Mouse (Mus musculus) heart, postnatal 0 days (tissue): ENCODE measurements at regions not wholly inside any gene's neighbourhood (a gene's known extent, or its start where the extent isn't known, plus 50 kb on each side); places are given as distances from the start of the nearest gene placed in this dataset.
A peak's percentile ranks its signal among the peaks of the same experiment; 100 is the strongest.

Experiments used
- ATAC-seq: fragments of 200-750 bp; cut with Nextera tagmentation; 2 replicates; pipeline ENCODE4 v1.8.0; 2017; ENCODE audit warnings: low read depth, moderate number of reproducible peaks, moderate library complexity; ENCODE audit not compliant: insufficient read depth
- DNase-seq: peaks from one replicate; pipeline ENCODE4 v3.0.0-alpha.2; 2016; ENCODE audit warnings: low spot score
- H3K27ac ChIP-seq: fragments of 300-500 bp; sonication (generic); 2 replicates; pipeline ENCODE4 v1.5.1; 2014; ENCODE audit warnings: low read depth, mild to moderate bottlenecking
- H3K27me3 ChIP-seq: fragments of 300-500 bp; sonication (generic); 2 replicates; pipeline ENCODE4 v1.6.1; 2014; ENCODE audit warnings: low read length, mixed read lengths; ENCODE audit not compliant: control insufficient read depth, insufficient read depth
- H3K36me3 ChIP-seq: fragments of 300-500 bp; sonication (generic); replicated peaks from 2 replicates; pipeline ENCODE4 v1.6.1; 2014; ENCODE audit warnings: low read length, mixed read lengths; ENCODE audit not compliant: control insufficient read depth, insufficient read depth
- H3K4me1 ChIP-seq: fragments of 300-500 bp; sonication (generic); 2 replicates; pipeline ENCODE4 v1.6.1; 2014; ENCODE audit warnings: antibody characterized with exemption; ENCODE audit not compliant: control insufficient read depth, insufficient read depth
- H3K4me2 ChIP-seq: fragments of 300-500 bp; sonication (generic); 2 replicates; pipeline ENCODE4 v1.6.1; 2014; ENCODE audit warnings: low read depth, mild to moderate bottlenecking, low read length, moderate library complexity
- H3K4me3 ChIP-seq: fragments of 300-500 bp; sonication (generic); 2 replicates; pipeline ENCODE4 v1.5.1; 2014; ENCODE audit warnings: low read depth, low read length
- H3K9ac ChIP-seq: fragments of 300-500 bp; sonication (generic); replicated peaks from 2 replicates; pipeline ENCODE4 v1.6.1; 2014; ENCODE audit warnings: low read depth, low read length, mixed read lengths
- H3K9me3 ChIP-seq: fragments of 300-500 bp; sonication (generic); replicated peaks from 2 replicates; pipeline ENCODE4 v1.6.1; 2016; ENCODE audit warnings: low read length; ENCODE audit not compliant: control insufficient read depth
- CTCF ChIP-seq: IDR thresholded peaks from 2 replicates; pipeline ENCODE4 v1.5.1; 2016; ENCODE audit warnings: antibody characterized with exemption, control low read depth, low read depth
- EP300 ChIP-seq: IDR thresholded peaks from 2 replicates; pipeline ENCODE4 v1.6.1; 2016; ENCODE audit warnings: antibody characterized with exemption, low read depth
- WGBS: fragments of 180-500 bp; shearing (Covaris S2); extraction: QIAGEN DNeasy Blood & Tissue Kit; methylation state at CpG from one replicate; pipeline ENCODE4 v1.1.7; 2014; 5-methylcytosine and 5-hydroxymethylcytosine counted together

GRCm38 (mm10) chr5:91198620-91199019, 59.2 kb downstream of the Areg start:
- no peak; the same call in 1 of the 2 replicates for ATAC-seq
- Histone ChIP-seq H3K27me3 (no peaks in the 10 kb centered on the region), H3K4me3 (no peak overlapping the region), H3K9me3 (no peaks in the 10 kb centered on the region), H3K4me1 (peaks cover 10% of the 10 kb centered on the region), H3K27ac (no peak overlapping the region), H3K36me3 (no peaks in the 10 kb centered on the region), H3K4me2 (no peak overlapping the region; the same call in 1 of the 2 replicates), H3K9ac (no peak overlapping the region)
- peak; percentile 77 for TF ChIP-seq CTCF
- no peak for TF ChIP-seq EP300
- WGBS: 31% methylated on average over 7 of the region's 7 CpGs
- DNase-seq: peak; percentile 22

GRCm38 (mm10) chr5:91200448-91200847, 61.0 kb downstream of the Areg start:
- H3K4me2 ChIP-seq: no peak overlapping the region

DNA sequence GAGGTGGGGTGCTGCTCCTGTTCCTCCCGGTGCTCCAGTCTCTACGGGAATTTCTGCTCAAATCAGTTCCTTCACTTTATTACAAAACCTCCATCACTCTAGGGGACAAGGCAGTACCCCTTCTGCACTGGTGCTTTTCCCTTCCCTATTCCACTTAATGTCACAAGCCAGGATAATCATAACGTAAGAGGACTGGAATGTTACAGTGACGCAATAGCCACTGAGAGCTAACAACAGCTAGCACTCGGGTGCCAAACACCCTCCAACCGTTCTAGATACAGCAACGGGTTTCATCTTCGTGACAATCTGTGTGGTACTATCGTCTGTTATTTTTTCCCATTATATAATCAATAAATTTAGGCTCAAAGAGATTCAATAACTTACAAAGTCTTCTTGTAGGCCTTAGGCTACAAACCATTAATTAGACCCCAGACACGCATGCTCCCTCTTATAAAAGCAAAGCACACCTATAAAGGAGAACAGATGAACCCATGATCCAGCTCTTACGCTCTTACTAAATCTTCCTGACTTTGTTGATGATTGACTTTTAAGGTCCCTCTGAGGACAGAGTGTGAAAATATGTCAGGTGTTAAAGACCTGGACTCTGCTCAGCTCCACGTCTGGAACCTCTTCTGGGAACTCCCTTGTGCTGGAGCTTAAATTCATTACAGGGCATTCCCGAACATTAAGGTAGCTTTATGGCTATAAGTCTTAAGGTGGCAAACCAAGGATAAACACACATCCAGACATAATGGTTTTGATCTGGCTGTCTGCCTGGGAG, 65.0 kb downstream of the Areg start:
- Histone ChIP-seq H3K9me3 (no peaks in the 10 kb centered on the region), H3K4me3 (no peak overlapping the region), H3K36me3 (no peaks in the 10 kb centered on the region), H3K4me1 (peaks cover 14% of the 10 kb centered on the region), H3K4me2 (no peak overlapping the region), H3K27ac (no peak overlapping the region), H3K9ac (no peak overlapping the region), H3K27me3 (no peaks in the 10 kb centered on the region)
- no peak for TF ChIP-seq EP300
- no peak for TF ChIP-seq CTCF
- peak; percentile 36 for DNase-seq
- ATAC-seq: peak; percentile 58
- 58% methylated on average over 13 of the region's 13 CpGs for WGBS

More at GRCm38 (mm10) chr5:91200448-91200847, 61.0 kb downstream of the Areg start:
- ATAC-seq: peak; percentile 85
- DNase-seq: peak; percentile 82
- no peak overlapping the region for H3K4me3 ChIP-seq
- no peaks in the 10 kb centered on the region for H3K27me3 ChIP-seq
- WGBS: 8% methylated on average over 5 of the region's 5 CpGs
- peak; percentile 92 for TF ChIP-seq EP300
- no peak for TF ChIP-seq CTCF
- H3K36me3 ChIP-seq: no peaks in the 10 kb centered on the region
- H3K4me1 ChIP-seq: peaks cover 10% of the 10 kb centered on the region
- H3K9me3 ChIP-seq: no peaks in the 10 kb centered on the region
- H3K27ac ChIP-seq: 0 out of 2 replicates have a peak overlapping the region, but pooled peaks have one; percentile 22
- no peak overlapping the region for H3K9ac ChIP-seq

DNA sequence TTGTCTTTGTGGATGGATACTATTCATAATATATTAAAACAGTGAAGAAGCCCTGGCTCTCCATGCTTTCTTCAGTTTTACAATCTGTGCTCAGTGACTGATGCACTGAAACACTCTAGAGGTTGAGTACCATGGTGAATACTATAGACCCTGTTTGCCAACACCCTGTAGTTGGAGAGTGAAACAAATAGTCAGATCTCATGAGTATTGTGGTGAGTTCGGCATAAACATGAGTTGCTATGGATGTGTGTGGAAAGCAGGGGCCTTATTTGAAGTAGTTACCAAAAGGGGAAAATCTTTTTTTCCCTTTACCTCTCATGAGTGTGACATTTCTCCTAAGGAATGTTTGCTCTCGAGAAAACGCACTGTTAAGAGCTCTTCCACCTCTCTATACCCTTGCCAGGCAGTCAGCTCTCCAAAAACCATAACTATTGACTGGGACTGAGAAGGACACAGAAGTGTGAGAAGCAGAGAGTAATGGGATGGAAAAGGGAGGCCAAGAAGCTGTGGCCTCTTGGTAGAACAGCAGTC, 66.0 kb downstream of the Areg start:
- Histone ChIP-seq H3K4me1 (peaks cover 14% of the 10 kb centered on the region), H3K27me3 (no peaks in the 10 kb centered on the region), H3K9ac (no peak overlapping the region), H3K4me2 (no peak overlapping the region), H3K9me3 (no peaks in the 10 kb centered on the region), H3K4me3 (no peak overlapping the region), H3K27ac (no peak overlapping the region), H3K36me3 (no peaks in the 10 kb centered on the region)
- DNase-seq (no peak), ATAC-seq (no peak)
- TF ChIP-seq CTCF: no peak
- WGBS: 64% methylated on average over 3 of the region's 3 CpGs

DNA sequence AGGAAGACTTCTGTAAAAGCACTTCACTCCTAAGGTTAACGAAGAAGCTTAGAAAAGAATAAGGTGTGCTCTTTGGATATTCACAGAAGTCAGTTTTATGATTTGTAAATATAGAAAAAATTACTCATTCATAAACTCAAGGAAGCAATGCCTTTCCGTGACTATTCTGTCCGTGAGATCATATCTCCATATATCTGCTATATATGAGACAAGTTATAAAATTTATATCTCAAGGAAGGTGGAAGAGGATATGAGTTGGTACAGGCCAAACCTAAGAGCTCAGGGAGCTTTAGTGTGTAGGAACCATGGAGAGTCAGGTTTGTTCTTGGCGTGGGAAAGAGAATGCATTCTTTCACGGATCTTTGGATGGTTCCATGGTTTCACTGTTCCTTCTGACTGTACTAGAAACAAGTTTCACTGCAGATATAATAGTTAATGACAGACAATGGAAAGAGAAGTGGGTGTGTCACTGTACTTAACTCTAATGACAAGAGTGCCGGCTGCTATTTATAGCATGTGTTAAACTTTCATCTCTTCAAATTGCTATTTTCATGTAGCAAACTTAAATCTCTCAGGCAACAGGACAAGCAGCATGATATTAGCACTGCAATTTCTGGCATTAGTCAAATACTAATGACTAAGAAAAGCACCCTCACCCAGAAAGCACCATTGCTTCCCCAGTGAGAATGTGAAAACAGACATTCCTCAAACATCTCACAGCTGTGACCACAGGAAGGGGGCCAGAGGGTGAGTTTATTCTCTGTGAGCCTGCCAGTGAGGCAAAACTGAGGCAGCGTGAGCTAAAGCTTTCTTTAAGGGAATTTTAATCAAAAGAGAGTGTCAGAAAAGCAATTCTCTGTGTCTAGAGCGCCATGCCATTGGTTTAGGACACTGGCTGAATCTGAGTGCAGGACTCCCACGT, 67.4 kb downstream of the Areg start:
- ATAC-seq (peak; percentile 14; the same call in 1 of the 2 replicates), DNase-seq (peak; percentile 46)
- H3K4me3 ChIP-seq: no peak overlapping the region
- TF ChIP-seq EP300 (no peak), CTCF (no peak)
- no peaks in the 10 kb centered on the region for H3K36me3 ChIP-seq
- no peaks in the 10 kb centered on the region for H3K9me3 ChIP-seq
- no peak overlapping the region for H3K9ac ChIP-seq
- H3K27me3 ChIP-seq: no peaks in the 10 kb centered on the region
- WGBS: 63% methylated on average over 9 of the region's 9 CpGs
- peaks cover 7% of the 10 kb centered on the region; the same call in 1 of the 2 replicates for H3K4me1 ChIP-seq
- H3K4me2 ChIP-seq: no peak overlapping the region
- H3K27ac ChIP-seq: 0 out of 2 replicates have a peak overlapping the region, but pooled peaks have one; percentile 18
